Mouse (Mus musculus): ENCODE results near the gene Thbs4.

DNA sequence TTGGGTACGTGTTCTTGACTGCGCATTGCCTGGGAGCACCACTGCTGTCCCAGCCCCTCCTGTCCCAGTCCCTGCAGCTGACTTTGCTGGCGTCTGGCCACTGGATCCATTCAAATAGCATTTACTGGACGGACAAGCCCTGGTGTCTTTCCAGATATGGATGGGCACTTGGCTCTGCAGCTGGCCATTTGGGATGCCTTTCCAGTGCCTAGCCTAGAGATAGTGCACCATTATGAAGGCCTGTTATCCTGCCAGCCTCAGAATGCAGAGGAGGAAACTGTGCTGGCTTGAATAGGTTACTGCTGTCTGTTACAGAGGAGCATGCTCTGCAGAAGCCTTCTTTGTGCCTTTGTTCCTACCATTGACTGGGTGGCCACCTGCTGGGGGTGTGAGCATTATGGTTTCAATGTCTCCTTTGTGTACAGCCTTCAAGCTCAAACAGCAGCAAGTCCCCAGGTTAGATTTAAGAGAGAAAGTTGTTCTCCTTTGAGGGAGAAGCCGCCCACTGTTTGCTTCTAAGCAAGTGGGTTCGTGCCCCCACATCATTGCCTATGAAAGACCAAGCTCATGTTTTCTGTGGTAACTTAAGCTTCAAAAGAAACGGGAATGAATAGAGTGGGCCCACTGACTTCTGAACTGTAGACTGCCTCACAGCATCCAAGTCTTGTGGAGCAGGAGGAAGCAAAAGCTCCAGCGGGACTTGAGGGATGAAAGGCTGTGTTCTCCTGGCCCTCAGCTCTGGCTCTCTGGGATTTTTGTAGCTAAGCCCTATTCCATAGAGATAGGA, 91.2 kb downstream of the Thbs4 start:
- no peak for TF ChIP-seq EP300 (IDR thresholded peaks at IDR 0.05; ENCODE audit: insufficient read depth, low read depth, low read length)
- TF ChIP-seq CTCF (IDR thresholded peaks at IDR 0.05; ENCODE audit: low read depth, low read length): no peak
- no peak for TF ChIP-seq POLR2A (IDR thresholded peaks at IDR 0.05; ENCODE audit: insufficient read depth, low read length)
